Mouse (Mus musculus) heart, embryonic 12.5 days (tissue): Measurements from ENCODE around the gene Gpatch8. TPM values are rescaled to one million over a fixed set of nuclear protein-coding genes. Genes with fewer than 3 reads are reported as not detected.

ENCODE experiments used
- ATAC-seq: fragments of 200-750 bp; cut with Nextera tagmentation; 2 replicates; pipeline ENCODE4 v1.8.0; 2017; ENCODE audit warnings: moderate TSS enrichment, moderate library complexity; ENCODE audit not compliant: insufficient number of reproducible peaks, low FRiP score
- H3K27ac ChIP-seq: fragments of 300-500 bp; sonication (generic); 2 replicates; pipeline ENCODE4 v1.5.1; 2016; ENCODE audit warnings: mild to moderate bottlenecking, moderate library complexity; ENCODE audit not compliant: poor library complexity, severe bottlenecking
- H3K27me3 ChIP-seq: fragments of 300-500 bp; sonication (generic); replicated peaks from 2 replicates; pipeline ENCODE4 v1.6.1; 2016; ENCODE audit warnings: mild to moderate bottlenecking, moderate library complexity
- H3K36me3 ChIP-seq: fragments of 300-500 bp; sonication (generic); 2 replicates; pipeline ENCODE4 v1.6.1; 2016; ENCODE audit warnings: mild to moderate bottlenecking, moderate library complexity
- H3K4me1 ChIP-seq: fragments of 300-500 bp; sonication (generic); replicated peaks from 2 replicates; pipeline ENCODE4 v1.6.1; 2016; ENCODE audit warnings: mild to moderate bottlenecking
- H3K4me2 ChIP-seq: fragments of 300-500 bp; sonication (generic); 2 replicates; pipeline ENCODE4 v1.6.1; 2016; ENCODE audit warnings: mild to moderate bottlenecking, moderate library complexity
- H3K4me3 ChIP-seq: fragments of 300-500 bp; sonication (generic); 2 replicates; pipeline ENCODE4 v1.5.1; 2016; ENCODE audit warnings: mild to moderate bottlenecking
- H3K9ac ChIP-seq: fragments of 300-500 bp; sonication (generic); 2 replicates; pipeline ENCODE4 v1.6.1; 2016; ENCODE audit warnings: mild to moderate bottlenecking, moderate library complexity
- H3K9me3 ChIP-seq: fragments of 300-500 bp; sonication (generic); replicated peaks from 2 replicates; pipeline ENCODE4 v1.6.1; 2016; ENCODE audit warnings: mild to moderate bottlenecking, moderate library complexity
- WGBS: fragments of 180-500 bp; shearing (Covaris S2); methylation state at CpG from one replicate; pipeline ENCODE4 v1.1.7; 2016; 5-methylcytosine and 5-hydroxymethylcytosine counted together
- polyA plus RNA-seq: library from polyadenylated mRNA; unstranded; fragments of >200 nt; fragmentation: Nextera tagmentation; extraction: Ambion mirVana; gene quantifications from 2 replicates; pipeline ENCODE4 v1.2.1, GENCODE M21; 2016

The Gpatch8 gene
- polyA plus RNA-seq, 1 experiment from 2014 or later, result 38.9 TPM

GRCm38 (mm10) chr11:102447497-102447896, 108.7 kb downstream of the Gpatch8 start, which contains the start of gene Fam171a2:
Gene Fam171a2, minus strand, starts transcription at chr11:102447682.
- Histone ChIP-seq H3K9ac (peak within 1 kb of the TSS; percentile 90), H3K4me3 (peak within 1 kb of the TSS; percentile 75), H3K4me1 (peaks cover 52% of the 10 kb centered on the region), H3K4me2 (peak within 1 kb of the TSS; percentile 79), H3K9me3 (no peaks in the 10 kb centered on the region), H3K27me3 (no peaks in the 10 kb centered on the region; the same call in 1 of the 2 replicates), H3K27ac (peak within 1 kb of the TSS; percentile 81), H3K36me3 (peaks cover 10% of the 10 kb centered on the region)
- WGBS, result under 1% methylated on average over 40 of the region's 40 CpGs
- ATAC-seq, result peak; percentile 48

- 2% methylated on average over 44 of the region's 49 CpGs for WGBS
- H3K4me3 ChIP-seq, result peak overlapping the region; percentile 75
- peak; percentile 37 for ATAC-seq
- peaks cover 52% of the 10 kb centered on the region for H3K4me1 ChIP-seq
- peaks cover 16% of the 10 kb centered on the region for H3K36me3 ChIP-seq
- peak overlapping the region; percentile 79 for H3K4me2 ChIP-seq
- H3K9me3 ChIP-seq, result no peaks in the 10 kb centered on the region
- H3K27ac ChIP-seq, result peak overlapping the region; percentile 81
- H3K9ac ChIP-seq, result peak overlapping the region; percentile 90
- H3K27me3 ChIP-seq, result no peaks in the 10 kb centered on the region; the same call in 1 of the 2 replicates
These were observed 109.4 kb downstream of the Gpatch8 start for GRCm38 (mm10) chr11:102446581-102447461.

- Histone ChIP-seq H3K27me3 (no peaks in the 10 kb centered on the region; the same call in 1 of the 2 replicates), H3K9ac (peak overlapping the region; percentile 90), H3K4me2 (peak overlapping the region; percentile 79), H3K36me3 (peaks cover 25% of the 10 kb centered on the region), H3K4me1 (peaks cover 52% of the 10 kb centered on the region), H3K9me3 (no peaks in the 10 kb centered on the region), H3K27ac (peak overlapping the region; percentile 81), H3K4me3 (peak overlapping the region; percentile 75)
- 14% methylated on average over 7 of the region's 7 CpGs for WGBS
- ATAC-seq, result peak; percentile 31
These were observed 110.3 kb downstream of the Gpatch8 start for GRCm38 (mm10) chr11:102445891-102446361.

GRCm38 (mm10) chr11:102445264-102445890, 110.8 kb downstream of the Gpatch8 start:
- Histone ChIP-seq H3K27ac (peak overlapping the region; percentile 81), H3K9ac (0 out of 2 replicates have a peak overlapping the region, but pooled peaks have one; percentile 17), H3K4me3 (peak overlapping the region; percentile 75), H3K9me3 (no peaks in the 10 kb centered on the region), H3K27me3 (no peaks in the 10 kb centered on the region; the same call in 1 of the 2 replicates), H3K4me2 (peak overlapping the region; percentile 79), H3K36me3 (peaks cover 30% of the 10 kb centered on the region), H3K4me1 (peaks cover 52% of the 10 kb centered on the region)
- WGBS, result 16% methylated on average over 9 of the region's 10 CpGs
- ATAC-seq, result peak; percentile 25

- Histone ChIP-seq H3K4me1 (peaks cover 52% of the 10 kb centered on the region), H3K27ac (no peak overlapping the region), H3K4me2 (peak overlapping the region; percentile 79), H3K9me3 (no peaks in the 10 kb centered on the region), H3K36me3 (peaks cover 36% of the 10 kb centered on the region), H3K27me3 (0 out of 2 replicates have a peak, but pooled peaks cover 3% of the 10 kb centered on the region), H3K9ac (0 out of 2 replicates have a peak overlapping the region, but pooled peaks have one; percentile 17), H3K4me3 (no peak overlapping the region)
- ATAC-seq, result no peak
- 15% methylated on average over 6 of the region's 6 CpGs for WGBS
These were observed 111.4 kb downstream of the Gpatch8 start for GRCm38 (mm10) chr11:102444781-102445180.

GRCm38 (mm10) chr11:102444321-102444720, 111.9 kb downstream of the Gpatch8 start:
- peaks cover 6% of the 10 kb centered on the region; the same call in 1 of the 2 replicates for H3K27me3 ChIP-seq
- peaks cover 41% of the 10 kb centered on the region for H3K36me3 ChIP-seq
- peak overlapping the region; percentile 46 for H3K4me2 ChIP-seq
- no peaks in the 10 kb centered on the region for H3K9me3 ChIP-seq
- H3K4me3 ChIP-seq, result no peak overlapping the region
- 64% methylated on average over 3 of the region's 3 CpGs for WGBS
- ATAC-seq, result no peak
- peaks cover 50% of the 10 kb centered on the region for H3K4me1 ChIP-seq
- H3K27ac ChIP-seq, result no peak overlapping the region
- no peak overlapping the region for H3K9ac ChIP-seq

GRCm38 (mm10) chr11:102443740-102444139, 112.5 kb downstream of the Gpatch8 start:
- ATAC-seq, result no peak
- Histone ChIP-seq H3K36me3 (peaks cover 46% of the 10 kb centered on the region), H3K9ac (no peak overlapping the region), H3K4me3 (no peak overlapping the region), H3K4me2 (peak overlapping the region; percentile 46), H3K4me1 (peaks cover 45% of the 10 kb centered on the region), H3K27me3 (peaks cover 8% of the 10 kb centered on the region; the same call in 1 of the 2 replicates), H3K27ac (no peak overlapping the region), H3K9me3 (no peaks in the 10 kb centered on the region)
- WGBS, result 38% methylated on average over 12 of the region's 12 CpGs

GRCm38 (mm10) chr11:102442089-102442488, 114.1 kb downstream of the Gpatch8 start:
- Histone ChIP-seq H3K27me3 (peaks cover 8% of the 10 kb centered on the region; the same call in 1 of the 2 replicates), H3K4me3 (no peak overlapping the region), H3K9me3 (no peaks in the 10 kb centered on the region), H3K36me3 (peaks cover 50% of the 10 kb centered on the region), H3K9ac (no peak overlapping the region), H3K4me2 (no peak overlapping the region), H3K4me1 (peaks cover 43% of the 10 kb centered on the region), H3K27ac (no peak overlapping the region)
- no peak for ATAC-seq
- 88% methylated on average over 6 of the region's 6 CpGs for WGBS

GRCm38 (mm10) chr11:102441434-102441833, 114.8 kb downstream of the Gpatch8 start:
- Histone ChIP-seq H3K9me3 (no peaks in the 10 kb centered on the region), H3K4me1 (peaks cover 45% of the 10 kb centered on the region), H3K36me3 (peaks cover 51% of the 10 kb centered on the region), H3K4me3 (no peak overlapping the region), H3K27ac (no peak overlapping the region), H3K4me2 (no peak overlapping the region), H3K27me3 (peaks cover 8% of the 10 kb centered on the region; the same call in 1 of the 2 replicates), H3K9ac (no peak overlapping the region)
- ATAC-seq, result no peak
- 73% methylated on average over 3 of the region's 3 CpGs for WGBS

- Histone ChIP-seq H3K27me3 (peaks cover 8% of the 10 kb centered on the region; the same call in 1 of the 2 replicates), H3K36me3 (peaks cover 63% of the 10 kb centered on the region), H3K4me2 (no peak overlapping the region), H3K4me1 (peaks cover 33% of the 10 kb centered on the region), H3K27ac (no peak overlapping the region), H3K9me3 (no peaks in the 10 kb centered on the region), H3K4me3 (no peak overlapping the region), H3K9ac (no peak overlapping the region)
- ATAC-seq, result no peak
- WGBS, result 87% methylated on average over 8 of the region's 8 CpGs
These were observed 115.9 kb downstream of the Gpatch8 start for GRCm38 (mm10) chr11:102440255-102440654.
